Mouse (Mus musculus) gastrocnemius, adult 2 months (tissue): ENCODE measurements around the gene Kcnj8. TPM values are rescaled to one million over a fixed set of nuclear protein-coding genes. Genes with fewer than 3 reads are reported as not detected.
"Not testable (repeated sequence)": the region's sequence is repeated elsewhere in the genome, so short reads cannot be mapped to it uniquely, and the experiment has no call there.

ENCODE experiments used
- DNase-seq: peaks from one replicate; pipeline ENCODE4 v3.0.0; 2022
- H3K27ac ChIP-seq: fragments of 200-600 bp; 2 replicates; pipeline ENCODE4 v1.8.1; 2022; ENCODE audit warnings: mild to moderate bottlenecking
- H3K4me3 ChIP-seq: fragments of 200-600 bp; 2 replicates; pipeline ENCODE4 v1.8.1; 2022; ENCODE audit warnings: mild to moderate bottlenecking, moderate library complexity
- CTCF ChIP-seq: fragments of 200-600 bp; IDR thresholded peaks from 2 replicates; pipeline ENCODE4 v1.8.1; 2022; ENCODE audit warnings: antibody characterized with exemption, mild to moderate bottlenecking, moderate library complexity
- intact Hi-C: fragments of 180-260 bp; cut with DNase I; formaldehyde crosslinking; loops from one replicate; pipeline ENCODE4 v1.15.1; 2025
- total RNA-seq, 2 experiments: library from RNA; stranded (reverse); gene quantifications; 2 replicates each; pipeline ENCODE4 v1.2.3; 2021

Gene Kcnj8
- total RNA-seq, 2 experiments from 2014 or later, result 8.2 to 8.4 TPM

GRCm38 (mm10) chr6:142524635-142525308 is 46.6 kb downstream of the Kcnj8 start:
- no peak overlapping the region for H3K27ac ChIP-seq
- peak; percentile 86 for TF ChIP-seq CTCF
- DNase-seq, result peak; percentile 64
- H3K4me3 ChIP-seq, result no peak overlapping the region
- intact Hi-C loops, result loop anchor here (1.0 kb wide), 1 partner anchor 211 kb away; no protein-coding TSS in a partner anchor

DNA sequence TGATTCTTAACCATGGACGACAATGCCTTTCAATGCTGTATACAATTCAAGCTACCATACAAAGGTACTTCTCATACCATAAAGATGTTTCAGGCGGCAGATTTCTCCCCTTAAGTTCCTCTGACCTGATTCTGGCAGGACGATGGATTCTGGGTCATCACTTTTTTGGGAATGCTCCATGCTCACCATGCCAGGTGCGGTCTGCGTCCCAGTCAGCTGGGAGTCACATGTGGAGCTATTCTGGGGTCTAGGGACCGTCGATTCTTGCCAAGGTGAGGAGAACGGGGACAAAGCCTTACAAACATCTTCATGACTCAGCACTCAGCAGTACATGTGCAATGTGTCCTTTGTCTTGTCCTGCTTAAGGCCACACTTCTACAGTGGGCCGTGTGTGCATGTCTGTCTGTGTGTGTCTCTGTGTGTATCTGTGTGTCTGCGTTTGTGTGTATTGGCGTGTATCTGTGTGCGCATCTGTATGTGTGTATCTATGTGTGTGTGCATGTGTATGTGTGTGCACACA is 49.8 kb downstream of the Kcnj8 start:
- Histone ChIP-seq H3K27ac (peak overlapping the region; percentile 31; the same call in 1 of the 2 replicates), H3K4me3 (no peak overlapping the region)
- TF ChIP-seq CTCF, result no peak
- peak; percentile 49 for DNase-seq
- intact Hi-C loops, result no loop called here

GRCm38 (mm10) chr6:142519110-142519509 is 52.3 kb downstream of the Kcnj8 start:
- intact Hi-C loops, result loop anchor here (5.0 kb wide), 1 partner anchor 132 kb away; the partner anchor contains the start of genes Golt1b and Recql
- H3K4me3 ChIP-seq, result no peak overlapping the region
- DNase-seq, result no peak
- TF ChIP-seq CTCF, result peak; percentile 85
- no peak overlapping the region for H3K27ac ChIP-seq

DNA sequence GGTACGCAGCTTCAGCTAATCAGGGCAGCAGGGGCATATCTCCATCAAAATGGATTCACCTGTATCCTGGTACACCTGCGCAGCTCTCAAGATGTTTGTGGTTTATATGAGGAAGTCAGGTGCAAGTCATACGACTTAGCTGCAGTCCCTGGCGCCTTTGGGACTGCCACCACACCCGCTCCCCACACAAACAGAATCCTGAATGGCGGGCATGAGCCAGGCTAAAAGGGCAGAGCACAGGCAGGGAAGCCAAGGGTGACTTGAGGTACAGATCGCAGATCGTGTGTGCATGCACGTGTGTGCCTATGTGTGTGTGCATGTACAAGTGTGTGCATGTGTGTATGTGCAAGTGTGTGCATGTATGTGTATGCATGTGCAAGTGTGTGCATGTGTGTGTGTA is 56.0 kb downstream of the Kcnj8 start:
- not testable (repeated sequence) for DNase-seq, H3K27ac ChIP-seq, H3K4me3 ChIP-seq
- intact Hi-C loops, result loop anchor here (5.0 kb wide), 1 partner anchor 128 kb away; the partner anchor contains the start of genes Golt1b and Recql

- H3K27ac ChIP-seq, result no peak overlapping the region
- DNase-seq, result no peak
- H3K4me3 ChIP-seq, result no peak overlapping the region
- intact Hi-C loops, result loop anchor here (5.0 kb wide), 1 partner anchor 128 kb away; the partner anchor contains the start of genes Golt1b and Recql
- TF ChIP-seq CTCF, result peak; percentile 56
Measured at GRCm38 (mm10) chr6:142514912-142515311, 56.5 kb downstream of the Kcnj8 start.

Other genes starting within 250 kb of the Kcnj8 start
- not detected for gene Slco1a5, start 248.6 kb downstream of the Kcnj8 start, total RNA-seq
- 1 to 10 TPM; 9.5 to 9.9 TPM for gene Pyroxd1, start 226.0 kb downstream of the Kcnj8 start, total RNA-seq
- 1 to 10 TPM; 5.8 to 6.2 TPM for gene Recql, start 184.5 kb downstream of the Kcnj8 start, total RNA-seq
- gene Golt1b, start 184.4 kb downstream of the Kcnj8 start, total RNA-seq, result 10 to 100 TPM; 17.3 to 18.5 TPM
- not detected for gene Spx, start 158.2 kb downstream of the Kcnj8 start, total RNA-seq
- gene Gys2, start 98.5 kb downstream of the Kcnj8 start, total RNA-seq, result not detected
- gene Ldhb, start 63.7 kb downstream of the Kcnj8 start, total RNA-seq, result 1,000 to 10,000 TPM in 1 of 2 experiments, 100 to 1,000 TPM in 1; 299 to 1,071 TPM
- gene Abcc9, start 130.7 kb upstream of the Kcnj8 start, total RNA-seq, result 100 to 1,000 TPM; 123 to 135 TPM
- 10 to 100 TPM; 27.5 to 31.6 TPM for gene Cmas, start 185.1 kb upstream of the Kcnj8 start, total RNA-seq
- gene Sult6b2, start 232.9 kb upstream of the Kcnj8 start, total RNA-seq, result not detected